Mouse (Mus musculus) heart, embryonic 15.5 days (tissue): ENCODE results near the gene Tchhl1. TPM values are rescaled to one million over a fixed set of nuclear protein-coding genes. Genes with fewer than 3 reads are reported as not detected.

Experiments
- ATAC-seq: fragments of 200-750 bp; cut with Nextera tagmentation; replicated peaks from 2 replicates; pipeline ENCODE4 v1.8.0; 2017; ENCODE audit warnings: low read depth, moderate TSS enrichment; ENCODE audit not compliant: insufficient number of reproducible peaks, insufficient read depth, low FRiP score
- H3K27ac ChIP-seq: fragments of 300-500 bp; sonication (generic); 2 replicates; pipeline ENCODE4 v1.5.1; 2015; ENCODE audit warnings: mild to moderate bottlenecking, inconsistent platforms
- H3K27me3 ChIP-seq: fragments of 300-500 bp; sonication (generic); 2 replicates; pipeline ENCODE4 v1.6.1; 2015; ENCODE audit warnings: inconsistent platforms
- H3K36me3 ChIP-seq: fragments of 300-500 bp; sonication (generic); 2 replicates; pipeline ENCODE4 v1.6.1; 2015; ENCODE audit warnings: mild to moderate bottlenecking, inconsistent platforms
- H3K4me1 ChIP-seq: fragments of 300-500 bp; sonication (generic); replicated peaks from 2 replicates; pipeline ENCODE4 v1.6.1; 2015; ENCODE audit warnings: inconsistent platforms
- H3K4me2 ChIP-seq: fragments of 300-500 bp; sonication (generic); 2 replicates; pipeline ENCODE4 v1.6.1; 2015; ENCODE audit warnings: inconsistent platforms, mild to moderate bottlenecking, moderate library complexity
- H3K4me3 ChIP-seq: fragments of 300-500 bp; sonication (generic); 2 replicates; pipeline ENCODE4 v1.5.1; 2015; ENCODE audit warnings: mild to moderate bottlenecking, inconsistent platforms
- H3K9ac ChIP-seq: fragments of 300-500 bp; sonication (generic); 2 replicates; pipeline ENCODE4 v1.6.1; 2015; ENCODE audit warnings: mild to moderate bottlenecking, inconsistent platforms
- H3K9me3 ChIP-seq: fragments of 300-500 bp; sonication (generic); replicated peaks from 2 replicates; pipeline ENCODE4 v1.6.1; 2016; ENCODE audit warnings: inconsistent platforms
- WGBS: fragments of 180-500 bp; shearing (Covaris S2); methylation state at CpG from one replicate; pipeline ENCODE4 v1.1.7; 2015; ENCODE audit warnings: mixed read lengths; 5-methylcytosine and 5-hydroxymethylcytosine counted together
- polyA plus RNA-seq: library from polyadenylated mRNA; unstranded; fragments of >200 nt; fragmentation: Nextera tagmentation; extraction: Ambion mirVana; gene quantifications from 2 replicates; pipeline ENCODE4 v1.2.1, GENCODE M21; 2015

Gene Tchhl1
- polyA plus RNA-seq, 1 experiment from 2014 or later: not detected

DNA sequence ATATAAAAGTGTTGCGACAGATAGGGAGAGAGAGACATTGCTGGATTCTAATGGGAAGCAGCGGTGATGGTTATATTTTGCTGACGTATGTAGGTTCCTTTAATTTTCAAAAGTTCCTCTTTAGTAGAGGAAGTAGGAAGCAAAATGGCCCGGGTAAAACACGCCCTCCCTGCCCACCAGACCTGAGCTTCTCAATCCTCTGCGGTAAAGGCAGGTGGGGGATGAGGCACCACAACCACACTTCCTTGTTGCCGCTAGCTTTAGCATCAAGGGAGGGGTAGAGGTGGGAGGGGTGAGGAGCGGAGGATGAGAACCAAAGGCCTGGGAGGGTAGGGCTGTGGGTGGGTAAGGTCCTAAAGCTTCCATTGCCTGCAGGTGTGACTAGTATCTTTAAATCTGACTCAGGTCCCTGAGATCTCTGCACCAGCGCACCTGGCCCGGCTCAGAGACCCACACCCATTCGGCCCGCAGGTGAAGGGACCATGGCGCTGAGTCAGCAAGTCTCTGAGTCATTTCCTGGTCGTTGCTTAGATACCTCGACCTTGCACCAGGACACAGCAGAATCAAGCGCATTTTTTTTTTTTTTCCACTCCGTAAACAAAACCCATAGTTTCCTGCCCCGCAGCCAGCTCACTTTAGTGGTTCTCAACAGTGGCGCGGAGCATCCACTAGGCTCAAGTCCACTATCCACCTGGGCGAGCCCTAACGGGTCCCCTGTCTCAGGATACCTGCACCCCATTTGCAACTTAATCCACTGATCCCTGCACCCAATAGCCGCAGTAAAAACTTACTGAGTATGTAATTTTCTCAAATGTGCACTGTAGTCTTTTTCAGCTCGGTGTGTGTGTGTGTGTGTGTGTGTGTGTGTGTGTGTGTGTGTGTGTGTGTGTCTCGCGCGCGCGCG is 37.7 kb downstream of the Tchhl1 start:
- H3K27me3 ChIP-seq: no peaks in the 10 kb centered on the region
- peak; percentile 53; the same call in 1 of the 2 replicates for ATAC-seq
- H3K9me3 ChIP-seq: no peaks in the 10 kb centered on the region
- 0 out of 2 replicates have a peak overlapping the region, but pooled peaks have one; percentile 13 for H3K27ac ChIP-seq
- H3K36me3 ChIP-seq: no peaks in the 10 kb centered on the region
- H3K9ac ChIP-seq: no peak overlapping the region
- WGBS: 37% methylated on average over 30 of the region's 30 CpGs
- H3K4me1 ChIP-seq: no peaks in the 10 kb centered on the region
- peak overlapping the region; percentile 15; the same call in 1 of the 2 replicates for H3K4me3 ChIP-seq
- H3K4me2 ChIP-seq: peak overlapping the region; percentile 32

DNA sequence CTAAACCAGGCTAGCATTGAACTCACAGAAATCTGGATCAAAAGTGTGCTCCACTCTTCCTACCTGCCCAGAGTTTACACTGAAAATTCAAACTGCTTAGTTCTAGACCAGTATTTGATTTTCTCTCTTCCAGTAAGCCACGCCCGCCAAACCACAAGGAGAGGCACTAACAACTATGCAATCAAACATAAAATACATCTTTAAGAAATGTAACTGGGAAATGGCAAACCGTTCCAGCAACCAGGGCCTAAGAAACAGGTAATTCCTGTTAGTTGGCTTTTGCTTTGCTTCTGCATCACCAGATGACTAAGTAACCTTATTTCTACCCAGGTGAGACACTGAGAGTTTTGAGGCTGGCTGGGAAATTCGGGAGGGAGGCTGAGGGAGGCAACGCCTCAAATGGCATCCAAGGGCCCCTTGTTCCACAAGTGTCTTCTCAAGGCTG is 38.3 kb downstream of the Tchhl1 start:
- ATAC-seq: no peak

DNA sequence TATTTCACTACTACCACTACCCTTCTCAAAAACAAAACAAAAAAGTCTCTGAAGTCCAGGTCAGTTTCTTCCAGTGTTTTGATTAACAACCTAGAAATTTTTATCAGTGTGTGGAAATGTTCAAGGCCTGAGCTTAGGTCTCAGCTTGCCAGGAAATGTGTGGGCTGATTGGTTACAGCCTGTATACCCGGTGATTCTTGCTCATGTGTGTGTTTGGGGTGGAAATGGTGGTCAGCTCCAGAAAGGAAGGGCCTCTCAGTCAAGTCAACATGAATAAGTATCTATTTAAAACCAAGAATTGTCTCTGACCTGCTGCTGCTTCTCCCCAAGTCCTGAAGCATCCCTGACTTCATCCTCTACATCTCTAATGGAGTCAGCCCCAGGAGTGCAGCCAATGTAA is 40.7 kb downstream of the Tchhl1 start:
- Histone ChIP-seq H3K36me3 (no peaks in the 10 kb centered on the region), H3K27ac (no peak overlapping the region), H3K4me2 (no peak overlapping the region), H3K4me3 (no peak overlapping the region), H3K27me3 (no peaks in the 10 kb centered on the region), H3K9ac (no peak overlapping the region), H3K4me1 (no peaks in the 10 kb centered on the region), H3K9me3 (no peaks in the 10 kb centered on the region)
- 35% methylated on average over 1 of the region's 1 CpGs for WGBS
- ATAC-seq: no peak

More for the DNA sequence above, 38.3 kb downstream of the Tchhl1 start:
- Histone ChIP-seq H3K27me3 (no peaks in the 10 kb centered on the region), H3K36me3 (no peaks in the 10 kb centered on the region), H3K9me3 (no peaks in the 10 kb centered on the region), H3K4me1 (no peaks in the 10 kb centered on the region), H3K9ac (no peak overlapping the region), H3K4me3 (no peak overlapping the region), H3K4me2 (no peak overlapping the region), H3K27ac (no peak overlapping the region)
- 75% methylated on average over 5 of the region's 5 CpGs for WGBS

DNA sequence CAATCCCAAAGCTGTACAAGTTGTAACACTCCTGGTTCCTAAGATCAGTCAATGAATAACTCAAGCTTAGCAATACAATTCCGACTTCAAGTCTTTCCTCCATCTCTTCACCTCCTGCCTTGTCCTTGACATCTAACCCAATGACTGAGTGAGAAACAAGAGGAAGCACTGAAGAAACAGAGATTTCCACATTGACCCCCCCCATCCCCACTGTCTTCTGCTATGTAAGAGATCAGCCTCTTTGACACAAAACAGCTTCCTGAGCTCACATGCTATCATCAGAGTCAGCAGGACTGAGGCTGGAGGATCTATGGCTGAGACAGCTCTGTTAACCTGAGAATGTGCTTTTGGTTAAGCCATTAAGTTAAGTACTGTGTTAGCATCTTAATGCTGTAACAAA is 42.5 kb downstream of the Tchhl1 start:
- 61% methylated on average over 1 of the region's 1 CpGs for WGBS
- no peaks in the 10 kb centered on the region for H3K4me1 ChIP-seq
- no peak for ATAC-seq
- no peaks in the 10 kb centered on the region for H3K27me3 ChIP-seq
- H3K36me3 ChIP-seq: no peaks in the 10 kb centered on the region
- H3K9me3 ChIP-seq: no peaks in the 10 kb centered on the region
- no peak overlapping the region for H3K9ac ChIP-seq
- H3K4me2 ChIP-seq: no peak overlapping the region
- H3K4me3 ChIP-seq: no peak overlapping the region
- no peak overlapping the region for H3K27ac ChIP-seq

DNA sequence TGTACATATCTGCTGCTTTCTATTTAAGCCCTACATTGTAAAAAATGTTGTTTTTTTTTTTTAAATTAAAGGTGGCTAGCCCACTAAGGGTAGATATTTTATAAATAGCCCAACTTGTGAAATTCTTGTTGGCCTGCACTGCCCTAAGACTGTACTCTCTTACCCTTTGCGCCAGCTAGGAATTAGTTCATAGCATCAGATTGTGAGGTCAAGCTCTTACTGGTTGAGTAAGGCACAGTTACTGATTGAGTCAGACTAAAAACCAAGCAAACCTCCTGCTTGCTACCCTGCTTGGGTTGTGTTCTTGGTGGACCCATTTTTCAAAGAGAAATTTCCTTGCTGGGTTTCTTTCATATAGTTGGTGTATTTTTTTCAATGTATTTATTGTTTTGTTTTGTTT is 43.2 kb downstream of the Tchhl1 start:
- H3K4me1 ChIP-seq: no peaks in the 10 kb centered on the region
- 84% methylated on average over 1 of the region's 1 CpGs for WGBS
- H3K9me3 ChIP-seq: no peaks in the 10 kb centered on the region
- H3K4me3 ChIP-seq: no peak overlapping the region
- H3K36me3 ChIP-seq: no peaks in the 10 kb centered on the region
- no peak for ATAC-seq
- no peaks in the 10 kb centered on the region for H3K27me3 ChIP-seq
- no peak overlapping the region for H3K4me2 ChIP-seq
- H3K27ac ChIP-seq: no peak overlapping the region
- H3K9ac ChIP-seq: no peak overlapping the region

DNA sequence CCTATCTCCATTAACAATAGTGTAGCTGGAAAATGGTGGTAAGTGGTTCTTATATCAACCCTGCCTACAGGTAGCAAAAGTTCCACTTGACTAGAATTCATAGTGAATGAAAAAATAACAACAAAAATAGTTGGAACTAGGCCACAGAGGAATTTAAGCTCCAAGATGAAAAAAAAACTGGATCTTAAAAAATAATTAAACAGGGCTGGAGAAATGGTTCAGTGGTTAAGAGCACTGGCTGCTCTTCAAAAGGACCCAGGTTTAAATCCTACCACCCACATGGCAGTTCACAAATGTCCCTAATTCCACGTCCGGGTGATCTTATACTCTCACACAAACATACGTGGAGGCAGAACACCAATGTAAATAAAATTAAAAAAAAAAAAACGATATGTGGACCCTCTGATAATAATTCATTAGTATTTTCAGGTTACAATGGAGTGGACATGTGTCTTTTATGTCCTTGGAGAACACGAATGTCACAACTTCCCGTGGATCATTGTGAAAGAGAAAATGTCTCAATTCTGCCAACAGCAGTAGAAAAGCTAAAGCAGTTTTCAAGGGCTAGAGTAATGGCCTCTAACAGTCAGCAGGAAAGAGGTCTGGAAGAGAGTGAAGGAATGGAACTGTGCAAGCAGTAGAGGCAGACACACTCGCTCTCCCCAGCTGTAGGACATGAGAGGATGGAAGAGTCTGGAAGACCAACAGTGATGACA is 44.0 kb downstream of the Tchhl1 start:
- 74% methylated on average over 7 of the region's 7 CpGs for WGBS
- Histone ChIP-seq H3K9me3 (no peaks in the 10 kb centered on the region), H3K27ac (no peak overlapping the region), H3K9ac (no peak overlapping the region), H3K4me3 (no peak overlapping the region), H3K36me3 (no peaks in the 10 kb centered on the region), H3K27me3 (no peaks in the 10 kb centered on the region), H3K4me2 (no peak overlapping the region), H3K4me1 (no peaks in the 10 kb centered on the region)
- ATAC-seq: no peak

DNA sequence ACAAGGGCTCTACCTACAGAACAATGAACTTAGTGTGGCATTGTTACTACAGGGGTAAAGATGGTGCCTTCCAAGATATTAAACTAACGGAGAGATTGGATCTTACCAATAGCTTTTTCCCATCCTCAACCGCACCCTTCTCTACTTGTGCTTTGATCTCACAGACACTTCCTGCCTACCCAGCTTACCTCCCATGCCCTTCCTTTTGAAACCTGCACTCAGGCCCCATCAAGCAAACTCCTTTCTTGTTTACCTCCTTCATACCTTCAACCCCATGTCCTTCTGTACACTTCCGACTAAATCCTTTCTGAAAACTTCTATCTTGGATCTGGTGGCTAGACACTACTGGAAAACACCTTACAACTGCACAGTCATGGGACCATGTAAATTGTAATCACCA is 46.1 kb downstream of the Tchhl1 start:
- no peak for ATAC-seq
- H3K4me3 ChIP-seq: no peak overlapping the region
- no peaks in the 10 kb centered on the region for H3K9me3 ChIP-seq
- H3K9ac ChIP-seq: no peak overlapping the region
- no peaks in the 10 kb centered on the region for H3K27me3 ChIP-seq
- no peak overlapping the region for H3K27ac ChIP-seq
- no peaks in the 10 kb centered on the region for H3K4me1 ChIP-seq
- no peaks in the 10 kb centered on the region for H3K36me3 ChIP-seq
- no peak overlapping the region for H3K4me2 ChIP-seq
- 82% methylated on average over 3 of the region's 3 CpGs for WGBS

DNA sequence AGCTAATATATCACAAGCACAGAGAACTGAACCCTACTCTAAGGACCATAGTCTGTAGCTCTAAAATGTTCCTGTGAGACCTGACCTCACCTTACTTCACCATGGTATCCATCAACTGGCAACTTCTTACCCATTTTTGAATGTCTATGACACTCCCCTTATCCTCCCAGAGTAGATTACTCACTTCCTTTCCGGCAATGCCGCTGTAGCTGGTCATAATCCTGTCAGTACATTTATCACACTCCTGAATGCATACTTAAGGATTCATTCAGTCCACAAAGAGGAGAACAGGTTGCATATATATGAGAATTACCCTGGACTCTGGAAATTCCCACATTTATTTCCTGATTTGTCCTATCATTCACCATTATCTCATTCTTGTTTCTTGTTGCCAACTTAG is 48.8 kb downstream of the Tchhl1 start:
- Histone ChIP-seq H3K4me1 (peaks cover 8% of the 10 kb centered on the region), H3K36me3 (no peaks in the 10 kb centered on the region), H3K27ac (no peak overlapping the region), H3K27me3 (no peaks in the 10 kb centered on the region), H3K9ac (no peak overlapping the region), H3K9me3 (no peaks in the 10 kb centered on the region), H3K4me2 (no peak overlapping the region), H3K4me3 (no peak overlapping the region)
- 64% methylated on average over 2 of the region's 2 CpGs for WGBS
- ATAC-seq: no peak

DNA sequence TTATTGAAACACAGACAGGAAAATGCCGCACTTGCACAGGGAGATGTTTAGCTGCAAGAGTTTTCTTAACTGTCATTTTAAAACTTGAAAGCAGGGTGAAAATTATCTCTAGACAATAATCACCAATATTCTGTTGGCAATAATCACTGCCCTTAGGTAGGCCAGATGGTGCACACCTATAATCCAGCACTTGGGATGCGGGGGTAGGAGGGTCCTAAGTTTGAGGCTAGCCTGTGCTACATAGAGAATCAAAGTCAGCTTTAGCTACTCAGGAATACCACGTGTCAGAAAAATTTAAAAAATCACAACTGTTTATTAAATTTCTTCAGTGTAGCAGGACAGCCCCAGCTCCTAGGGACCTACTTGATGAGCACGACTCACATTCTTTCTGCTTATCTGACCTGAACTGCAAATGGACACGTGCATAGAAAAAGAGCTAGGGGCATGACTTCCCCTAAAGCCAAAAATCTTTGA is 51.3 kb downstream of the Tchhl1 start:
- 47% methylated on average over 5 of the region's 5 CpGs for WGBS
- Histone ChIP-seq H3K4me3 (peak overlapping the region; percentile 64), H3K27ac (0 out of 2 replicates have a peak overlapping the region, but pooled peaks have one; percentile 89), H3K4me2 (peak overlapping the region; percentile 66), H3K9ac (peak overlapping the region; percentile 65; the same call in 1 of the 2 replicates), H3K9me3 (no peaks in the 10 kb centered on the region), H3K27me3 (no peaks in the 10 kb centered on the region), H3K4me1 (peaks cover 11% of the 10 kb centered on the region), H3K36me3 (peaks cover 2% of the 10 kb centered on the region; the same call in 1 of the 2 replicates)
- ATAC-seq: no peak

DNA sequence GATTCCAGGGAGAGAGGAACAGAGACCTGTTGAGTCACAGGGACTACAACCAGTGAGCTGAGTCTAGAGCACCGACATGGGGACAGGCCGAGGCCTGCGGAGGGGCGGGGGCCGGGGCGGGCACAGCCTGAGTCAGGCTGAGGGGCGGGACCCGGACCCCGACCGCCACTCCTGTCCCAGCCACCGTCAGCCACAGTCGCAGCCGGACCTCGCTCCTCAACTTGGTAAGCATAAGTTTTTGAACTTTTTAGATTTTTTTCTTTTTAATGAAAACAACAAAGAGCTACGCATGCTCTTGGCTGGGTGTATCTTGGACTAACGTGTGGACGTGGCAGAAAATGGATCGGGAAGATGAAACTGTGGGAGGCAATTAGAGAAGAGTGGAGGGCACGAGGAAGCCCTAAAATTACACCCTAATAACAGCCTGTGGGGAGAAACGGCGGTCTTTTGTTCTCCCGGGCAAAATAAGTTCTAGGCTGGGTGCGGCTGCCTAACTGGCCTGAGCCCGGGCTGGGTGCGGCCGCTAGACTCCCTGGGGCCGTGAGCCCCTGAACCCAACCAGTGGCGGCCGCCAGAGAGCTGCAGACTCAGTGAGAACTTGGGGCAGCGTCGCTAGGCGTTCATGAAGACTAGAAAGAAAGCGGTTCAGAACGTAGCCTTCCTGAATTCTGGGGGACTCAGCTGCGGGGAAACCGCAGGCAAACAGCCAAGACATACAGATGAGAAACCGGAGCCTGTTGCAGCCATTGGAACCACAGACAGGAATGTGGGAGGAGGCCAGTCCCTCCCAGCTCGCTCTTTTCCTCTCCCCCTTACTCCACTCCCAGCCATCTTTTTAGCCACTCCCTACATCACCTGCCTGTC is 52.0 kb downstream of the Tchhl1 start, which contains the start of gene S100a11:
Gene S100a11 (plus strand): TSS at position 159 of the 864 bp plus-strand sequence.
- Histone ChIP-seq H3K9ac (peak within 1 kb of the TSS; percentile 65), H3K36me3 (peaks cover 2% of the 10 kb centered on the region; the same call in 1 of the 2 replicates), H3K4me1 (peaks cover 11% of the 10 kb centered on the region), H3K9me3 (no peaks in the 10 kb centered on the region), H3K4me2 (peak within 1 kb of the TSS; percentile 66), H3K27ac (peak within 1 kb of the TSS; percentile 89), H3K4me3 (peak within 1 kb of the TSS; percentile 64), H3K27me3 (no peaks in the 10 kb centered on the region)
- ATAC-seq: peak; percentile 93
- WGBS: under 1% methylated on average over 38 of the region's 38 CpGs
